Mouse (Mus musculus) liver, postnatal 0 days (tissue): ENCODE data around the gene Mmp25. TPM values are rescaled to one million over a fixed set of nuclear protein-coding genes. Genes with fewer than 3 reads are reported as not detected.

Experiments used
- ATAC-seq: fragments of 200-750 bp; cut with Nextera tagmentation; 2 replicates; pipeline ENCODE4 v1.8.0; 2017; ENCODE audit warnings: mild to moderate bottlenecking, moderate library complexity
- DNase-seq: peaks from one replicate; pipeline ENCODE4 v3.0.0-alpha.2; 2016
- H3K27ac ChIP-seq: fragments of 300-500 bp; sonication (generic); 2 replicates; pipeline ENCODE4 v1.5.1; 2014; ENCODE audit warnings: antibody characterized with exemption, moderate library complexity, mild to moderate bottlenecking, low read depth
- H3K27me3 ChIP-seq: fragments of 300-500 bp; sonication (generic); 2 replicates; pipeline ENCODE4 v1.6.1; 2014; ENCODE audit warnings: low read length, control low read depth, mixed read lengths; ENCODE audit not compliant: insufficient read depth
- H3K36me3 ChIP-seq: fragments of 300-500 bp; sonication (generic); replicated peaks from 2 replicates; pipeline ENCODE4 v1.6.1; 2014; ENCODE audit warnings: mild to moderate bottlenecking, control low read depth, low read length, moderate library complexity, mixed read lengths; ENCODE audit not compliant: insufficient read depth
- H3K4me1 ChIP-seq: fragments of 300-500 bp; sonication (generic); 2 replicates; pipeline ENCODE4 v1.6.1; 2014; ENCODE audit warnings: antibody characterized with exemption, mild to moderate bottlenecking, control low read depth; ENCODE audit not compliant: insufficient read depth
- H3K4me2 ChIP-seq: fragments of 300-500 bp; sonication (generic); 2 replicates; pipeline ENCODE4 v1.6.1; 2014; ENCODE audit warnings: low read depth, mild to moderate bottlenecking, low read length, moderate library complexity, mixed read lengths
- H3K4me3 ChIP-seq: fragments of 300-500 bp; sonication (generic); 2 replicates; pipeline ENCODE4 v1.5.1; 2014; ENCODE audit warnings: low read depth, low read length
- H3K9ac ChIP-seq: fragments of 300-500 bp; sonication (generic); replicated peaks from 2 replicates; pipeline ENCODE4 v1.6.1; 2014; ENCODE audit warnings: mild to moderate bottlenecking, moderate library complexity
- H3K9me3 ChIP-seq: fragments of 300-500 bp; sonication (generic); 2 replicates; pipeline ENCODE4 v1.6.1; 2016; ENCODE audit warnings: mild to moderate bottlenecking, control low read depth, low read length, mixed read lengths
- CTCF ChIP-seq: sonication (generic); IDR thresholded peaks from 2 replicates; pipeline ENCODE4 v1.5.1; 2016; ENCODE audit warnings: antibody characterized with exemption, low read depth
- EP300 ChIP-seq: IDR thresholded peaks from 2 replicates; pipeline ENCODE4 v1.6.1; 2016; ENCODE audit warnings: antibody characterized with exemption, low read depth, mild to moderate bottlenecking
- WGBS: fragments of 180-500 bp; shearing (Covaris S2); extraction: QIAGEN DNeasy Blood & Tissue Kit; methylation state at CpG from one replicate; pipeline ENCODE4 v1.1.7; 2014; ENCODE audit not compliant: insufficient replicate concordance; 5-methylcytosine and 5-hydroxymethylcytosine counted together
- polyA plus RNA-seq: library from polyadenylated mRNA; unstranded; fragments of >200 nt; fragmentation: Nextera tagmentation; extraction: Ambion mirVana; gene quantifications from 2 replicates; pipeline ENCODE4 v1.2.1, GENCODE M21; 2015

The Mmp25 gene
- polyA plus RNA-seq, 1 experiment from 2014 or later = 0.67 TPM

DNA sequence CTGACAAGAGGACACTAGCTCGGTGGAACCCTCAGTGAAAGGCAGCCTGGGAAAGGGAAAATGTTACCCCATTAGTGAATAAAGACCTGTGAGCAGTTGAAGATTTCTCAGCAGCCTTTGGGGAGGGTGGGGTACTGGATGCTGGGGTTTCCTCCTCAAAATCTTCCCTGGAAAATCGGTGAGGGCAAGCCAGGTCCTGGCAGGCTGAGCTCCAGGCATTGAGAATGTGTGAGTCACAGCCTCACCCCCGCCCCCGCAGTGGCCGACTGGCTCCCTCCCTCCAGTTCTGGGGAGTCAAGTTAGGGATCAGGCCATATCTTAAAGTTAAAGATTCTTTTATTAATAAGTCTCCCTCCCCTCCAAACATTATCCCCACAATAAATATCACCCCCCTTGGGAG is 30.1 kb upstream of the Mmp25 start:
- TF ChIP-seq CTCF (no peak), EP300 (no peak)
- no peak overlapping the region for H3K4me3 ChIP-seq
- no peaks in the 10 kb centered on the region for H3K9me3 ChIP-seq
- no peak overlapping the region for H3K9ac ChIP-seq
- H3K4me2 ChIP-seq = no peak overlapping the region
- H3K27ac ChIP-seq = peak overlapping the region; percentile 24; the same call in 1 of the 2 replicates
- ATAC-seq (no peak), DNase-seq (no peak)
- H3K27me3 ChIP-seq = peaks cover 23% of the 10 kb centered on the region
- WGBS = 31% methylated on average over 5 of the region's 5 CpGs
- H3K36me3 ChIP-seq = peaks cover 6% of the 10 kb centered on the region; the same call in 1 of the 2 replicates
- H3K4me1 ChIP-seq = peaks cover 37% of the 10 kb centered on the region

DNA sequence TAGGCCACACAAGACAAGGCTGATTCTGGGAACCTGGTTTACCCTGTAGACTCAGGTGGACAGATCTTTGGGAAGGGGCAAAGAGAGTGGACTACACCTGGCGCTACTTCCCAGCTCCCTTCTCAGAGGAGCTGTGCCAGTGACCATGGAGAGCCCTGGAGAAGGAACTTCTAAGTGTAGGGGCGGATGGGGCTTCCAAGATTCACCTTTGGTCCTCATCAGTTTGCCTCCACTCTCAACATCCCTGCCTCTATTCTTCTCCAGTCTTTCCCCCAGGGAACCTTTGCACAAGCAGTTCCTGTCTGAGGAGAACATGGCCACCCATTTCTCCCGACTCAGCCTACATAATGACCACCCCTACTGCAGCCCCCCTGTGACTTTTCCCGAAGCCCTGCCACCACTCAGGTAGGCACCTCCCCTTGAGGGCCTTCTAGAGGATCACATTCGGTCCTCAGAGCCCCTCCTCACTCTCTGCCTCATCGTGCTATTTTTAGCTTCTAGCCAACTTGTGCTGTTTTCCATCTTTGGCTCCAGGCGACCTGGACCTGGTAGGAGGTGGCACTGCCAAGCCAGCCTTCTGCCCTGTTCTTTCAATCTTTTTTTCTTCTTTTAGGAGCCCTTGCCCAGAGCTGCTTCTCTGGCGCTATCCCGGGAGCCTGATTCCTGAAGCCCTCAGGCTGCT is 29.3 kb upstream of the Mmp25 start:
- ATAC-seq = no peak
- Histone ChIP-seq H3K4me1 (peaks cover 35% of the 10 kb centered on the region), H3K36me3 (peaks cover 8% of the 10 kb centered on the region; the same call in 1 of the 2 replicates), H3K27ac (peak overlapping the region; percentile 55), H3K9ac (peak overlapping the region; percentile 64), H3K4me3 (peak overlapping the region; percentile 61), H3K9me3 (no peaks in the 10 kb centered on the region), H3K4me2 (peak overlapping the region; percentile 83), H3K27me3 (peaks cover 16% of the 10 kb centered on the region)
- WGBS = 42% methylated on average over 9 of the region's 9 CpGs
- DNase-seq = no peak
- TF ChIP-seq EP300 = no peak
- no peak for TF ChIP-seq CTCF

DNA sequence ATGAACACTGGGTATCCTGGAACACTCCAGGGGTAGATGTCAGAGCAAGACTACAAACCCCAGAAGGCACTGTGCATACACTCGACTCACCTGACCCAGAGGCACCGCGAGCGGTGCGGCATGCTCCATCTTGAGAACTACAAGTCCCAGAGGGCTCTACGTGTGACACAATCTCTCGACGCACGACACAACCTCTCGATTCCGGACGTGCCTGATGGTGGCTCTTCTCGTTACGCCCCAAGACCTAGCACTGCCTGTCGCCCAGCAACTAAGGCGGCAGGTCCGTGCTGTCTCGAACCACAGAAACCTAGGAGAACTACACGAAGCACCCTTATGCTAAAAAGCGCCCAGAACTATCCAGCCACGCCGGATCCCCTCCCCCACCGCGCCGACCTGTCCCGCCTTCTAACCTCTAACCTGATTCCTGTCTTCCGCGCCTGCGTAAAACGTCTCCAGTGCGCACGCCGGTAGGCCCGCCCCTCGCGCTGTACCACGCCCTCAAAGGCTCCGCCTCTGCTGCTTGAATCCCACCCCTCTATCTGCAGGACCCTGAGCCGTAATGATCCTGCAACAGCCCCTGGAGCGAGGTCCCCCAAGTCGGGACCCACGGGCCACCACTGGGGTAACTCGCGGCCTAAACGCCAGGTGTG is 28.5 kb upstream of the Mmp25 start, which contains the start of the genes Hcfc1r1 and Thoc6:
Gene Hcfc1r1 (plus strand): TSS at position 173 of the 650 bp plus-strand sequence.
Gene Thoc6 (minus strand): TSS at position 459 of the 650 bp plus-strand sequence.
- Histone ChIP-seq H3K9ac (peak within 1 kb of the TSS; percentile 64), H3K27ac (peak within 1 kb of the TSS; percentile 55), H3K4me3 (peak within 1 kb of the TSS; percentile 61), H3K27me3 (peaks cover 8% of the 10 kb centered on the region), H3K9me3 (no peaks in the 10 kb centered on the region), H3K4me1 (peaks cover 30% of the 10 kb centered on the region), H3K4me2 (peak within 1 kb of the TSS; percentile 83), H3K36me3 (peaks cover 14% of the 10 kb centered on the region)
- under 1% methylated on average over 45 of the region's 45 CpGs for WGBS
- DNase-seq (peak; percentile 90), ATAC-seq (peak; percentile 94)
- peak; percentile 80; the same call in 1 of the 2 replicates for TF ChIP-seq EP300
- no peak for TF ChIP-seq CTCF

DNA sequence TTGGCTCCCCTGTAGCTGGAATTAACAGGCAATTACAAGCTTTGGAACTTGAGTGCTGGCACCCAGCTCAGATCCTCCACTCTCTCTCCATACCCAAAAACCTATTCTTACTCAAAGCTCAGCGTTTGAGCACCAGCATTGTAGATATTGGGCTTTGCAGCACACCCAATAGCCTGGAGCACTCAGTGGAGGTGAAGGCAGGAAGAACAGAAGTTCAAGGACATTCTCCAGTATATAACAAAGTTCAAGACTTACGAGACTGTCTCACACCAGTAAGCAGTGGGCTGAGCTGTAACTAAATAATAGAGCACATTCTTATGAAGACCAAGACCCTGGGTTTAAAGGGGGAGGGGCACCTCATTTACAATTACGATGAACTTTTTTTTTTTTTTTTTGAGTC is 27.7 kb upstream of the Mmp25 start:
- Histone ChIP-seq H3K9me3 (no peaks in the 10 kb centered on the region), H3K4me3 (peak overlapping the region; percentile 61), H3K4me2 (peak overlapping the region; percentile 83), H3K36me3 (peaks cover 17% of the 10 kb centered on the region), H3K4me1 (peaks cover 29% of the 10 kb centered on the region), H3K27ac (no peak overlapping the region), H3K27me3 (peaks cover 4% of the 10 kb centered on the region; the same call in 1 of the 2 replicates), H3K9ac (no peak overlapping the region)
- WGBS = 50% methylated on average over 3 of the region's 3 CpGs
- no peak for TF ChIP-seq EP300
- no peak for TF ChIP-seq CTCF
- DNase-seq (no peak), ATAC-seq (no peak)

DNA sequence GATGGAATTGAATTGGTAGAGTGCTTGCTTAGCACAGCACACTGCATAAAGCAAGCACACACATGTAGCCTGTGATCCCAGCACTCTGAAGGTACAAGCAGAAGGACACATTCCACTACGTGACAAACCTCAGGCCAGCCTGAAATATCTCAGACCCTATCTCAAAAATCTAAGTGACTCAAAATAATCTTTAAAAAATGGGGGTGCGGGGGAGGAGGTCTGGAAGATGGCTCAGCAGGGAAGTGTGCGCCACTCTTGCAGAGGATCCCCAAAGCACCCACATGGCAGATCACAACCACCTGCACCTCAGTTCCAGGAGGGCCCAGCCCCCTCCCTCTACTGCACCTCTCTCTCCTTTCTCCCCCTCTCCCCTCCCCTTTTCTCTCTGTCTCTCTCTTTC is 26.4 kb upstream of the Mmp25 start:
- 90% methylated on average over 3 of the region's 3 CpGs for WGBS
- ATAC-seq = no peak

DNA sequence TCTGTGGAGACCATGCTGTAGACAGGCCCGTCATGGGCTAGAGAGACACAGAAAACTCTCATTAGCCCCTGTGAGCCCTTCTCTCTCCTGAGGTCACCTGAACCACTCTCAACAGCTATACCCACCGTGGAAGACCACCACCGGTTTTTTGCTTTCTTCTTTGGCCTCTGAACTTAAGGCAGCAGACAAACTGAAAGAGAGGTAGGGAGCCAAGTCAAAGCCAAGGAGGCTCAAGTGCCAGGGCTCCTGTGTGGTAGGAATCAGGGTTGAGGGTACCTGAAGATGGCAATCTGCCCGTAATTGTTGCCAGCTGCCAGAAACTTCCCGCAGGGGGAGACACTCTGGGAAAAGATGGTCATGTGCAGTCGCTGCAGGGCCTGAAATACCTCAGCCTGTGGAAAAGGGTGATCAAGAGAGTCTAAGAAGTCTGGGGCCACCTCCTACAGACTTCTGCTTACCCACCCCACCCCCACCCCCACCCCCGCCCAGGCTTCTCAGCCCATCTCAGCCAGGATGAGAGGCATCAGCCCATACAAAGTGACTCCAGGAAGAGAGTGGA is 25.5 kb upstream of the Mmp25 start:
- WGBS = 83% methylated on average over 7 of the region's 7 CpGs

More for the DNA sequence above, 26.4 kb upstream of the Mmp25 start:
- Histone ChIP-seq H3K27ac (no peak overlapping the region), H3K4me3 (no peak overlapping the region), H3K4me1 (peaks cover 23% of the 10 kb centered on the region), H3K36me3 (peaks cover 17% of the 10 kb centered on the region), H3K9me3 (no peaks in the 10 kb centered on the region), H3K4me2 (no peak overlapping the region), H3K9ac (no peak overlapping the region), H3K27me3 (no peaks in the 10 kb centered on the region)
- DNase-seq = no peak
- TF ChIP-seq EP300 (no peak), CTCF (no peak)

More for the DNA sequence above, 25.5 kb upstream of the Mmp25 start:
- Histone ChIP-seq H3K27me3 (no peaks in the 10 kb centered on the region), H3K36me3 (peaks cover 17% of the 10 kb centered on the region), H3K4me2 (no peak overlapping the region), H3K27ac (no peak overlapping the region), H3K9me3 (no peaks in the 10 kb centered on the region), H3K4me1 (peaks cover 14% of the 10 kb centered on the region), H3K9ac (no peak overlapping the region), H3K4me3 (no peak overlapping the region)
- TF ChIP-seq CTCF (no peak), EP300 (no peak)
- DNase-seq = no peak
- ATAC-seq = no peak
